Mouse (Mus musculus): ENCODE measurements around the gene Pop4. TPM values are rescaled to one million over a fixed set of nuclear protein-coding genes. Genes with fewer than 3 reads are reported as not detected.
"Not testable (repeated sequence)": the region's sequence is repeated elsewhere in the genome, so short reads cannot be mapped to it uniquely, and the experiment has no call there.

Pop4 gene
- total RNA-seq (2021), result 10 to 100 TPM; 11.7 to 12.5 TPM

DNA sequence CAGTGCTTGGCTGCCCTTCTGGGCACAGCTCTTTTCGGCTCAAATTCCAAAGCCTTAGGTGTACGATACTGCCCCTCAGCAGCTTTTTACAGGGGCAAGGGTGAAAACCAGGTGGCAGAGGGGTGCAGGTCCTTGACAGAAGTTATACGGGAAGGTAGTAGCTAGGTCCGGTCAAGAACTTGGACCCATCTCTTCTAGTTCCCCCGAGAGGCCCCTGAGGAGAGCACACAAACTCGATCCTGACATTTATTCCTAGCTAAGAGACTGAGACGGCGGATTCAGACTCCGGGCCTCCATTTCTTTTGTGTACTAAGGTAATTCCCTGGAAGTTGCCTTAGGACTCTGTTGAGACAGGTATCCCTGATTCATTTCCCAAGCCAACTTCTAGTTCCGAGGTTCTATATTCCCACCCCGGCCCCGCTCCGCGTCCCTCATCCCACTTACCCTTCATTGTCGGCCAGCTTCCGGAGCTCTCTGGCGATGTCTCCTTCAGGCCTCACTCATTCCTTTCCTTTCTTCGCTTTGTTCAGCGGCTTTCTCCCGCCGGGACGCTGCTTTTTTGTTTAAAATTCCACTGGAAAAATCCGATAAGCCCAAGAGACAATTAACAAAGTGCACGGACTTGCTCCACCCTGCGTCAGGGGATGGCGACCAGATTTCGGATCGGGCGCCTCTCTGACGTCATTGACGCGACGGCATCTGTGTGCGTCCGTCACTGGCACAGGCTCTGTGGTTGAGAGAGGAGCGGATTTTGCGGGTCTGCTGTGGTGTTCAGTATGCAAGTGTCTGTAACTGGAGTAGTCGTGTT is at the start of gene Pop4:
Gene Pop4, minus strand, starts transcription at position 721 of the 808 bp plus-strand sequence.
- peak; percentile 80 for DNase-seq (ENCODE audit: low spot score)
- intact Hi-C loops (cut with DNase I), result loop anchor here (2.0 kb wide), 1 partner anchor 44 kb away; no protein-coding TSS in a partner anchor

DNA sequence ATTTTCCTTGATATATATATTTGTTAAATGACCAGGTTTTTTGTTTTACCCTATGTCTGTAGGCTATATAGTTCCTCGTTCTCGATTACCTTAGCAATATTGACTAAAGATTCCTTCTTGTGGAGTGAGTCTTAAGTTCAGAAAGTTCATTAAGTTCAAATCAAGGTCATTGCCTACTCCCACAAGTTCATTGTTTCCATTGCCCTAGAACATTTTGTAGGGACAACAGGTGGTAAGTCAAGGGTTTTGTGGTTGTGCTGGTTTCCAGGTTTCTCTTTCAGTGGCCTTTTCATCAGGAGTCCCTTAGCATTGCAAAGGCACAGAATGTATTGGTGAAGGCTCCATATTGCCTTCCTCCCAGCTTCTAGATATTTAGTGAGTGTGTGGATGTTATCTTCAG is 49.4 kb upstream of the Pop4 start:
- intact Hi-C loops (cut with DNase I), result no loop called here
- no peak for DNase-seq (ENCODE audit: low spot score)

DNA sequence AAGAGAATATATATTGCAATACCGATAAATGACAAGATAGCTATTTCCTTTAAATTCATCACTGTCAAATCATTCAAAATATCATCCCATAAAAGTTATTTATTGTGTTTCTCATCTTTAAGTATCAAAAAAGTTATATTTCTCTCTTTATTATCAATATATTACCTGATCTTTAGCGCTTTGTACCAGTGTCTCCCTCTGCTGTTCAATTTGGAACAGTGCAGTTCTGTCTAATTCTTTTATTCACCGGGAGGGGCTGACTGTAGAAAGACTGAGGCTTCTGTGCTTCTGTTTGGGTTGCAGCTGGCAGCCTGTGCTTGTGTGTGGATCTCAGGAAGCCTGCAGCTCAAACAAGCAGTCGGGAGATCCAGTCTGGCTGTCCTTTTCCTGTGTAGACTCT is 11.0 kb upstream of the Pop4 start:
- intact Hi-C loops (cut with DNase I); DNase-seq (ENCODE audit: low spot score): not testable (repeated sequence)

DNA sequence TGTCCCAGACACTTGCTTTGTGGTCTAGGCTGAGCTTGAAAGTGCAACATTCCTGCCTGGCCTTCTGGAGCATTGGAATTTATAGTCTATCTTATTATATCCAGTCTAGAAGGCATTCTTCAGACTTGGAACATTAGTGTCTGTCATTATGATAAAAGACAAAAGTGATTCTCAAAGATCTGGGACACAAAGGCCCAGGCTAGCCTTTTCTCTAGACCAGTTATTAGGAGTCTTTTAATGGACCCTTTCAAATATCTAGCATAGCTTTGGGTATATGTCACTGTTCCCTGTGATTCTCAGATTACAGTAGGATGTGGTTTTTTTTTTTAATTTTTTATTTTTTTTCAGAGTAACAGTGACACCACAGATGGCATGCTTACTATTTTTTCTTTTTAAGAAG is 1.3 kb upstream of the Pop4 start:
- no peak for DNase-seq (ENCODE audit: low spot score)
- intact Hi-C loops (cut with DNase I), result no loop called here

DNA sequence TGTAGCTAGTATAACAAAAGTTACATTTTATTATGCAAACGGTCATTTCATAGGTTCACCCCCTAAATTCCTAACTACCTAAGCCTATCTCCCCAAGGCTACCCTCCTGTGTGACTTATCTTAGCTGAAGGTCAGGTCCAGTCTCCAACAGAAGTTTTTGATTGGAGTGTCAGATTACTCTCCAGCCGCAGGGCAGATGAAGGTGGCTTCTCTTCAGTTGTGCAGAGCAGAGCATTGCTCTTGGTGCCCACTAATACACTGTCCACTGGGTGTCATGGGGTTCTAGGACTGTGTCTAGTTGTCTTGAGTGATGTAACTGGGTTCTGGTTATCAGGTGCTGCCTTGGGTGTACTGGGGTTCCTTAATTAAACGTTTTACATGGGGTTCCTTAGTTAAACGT is 636 bp upstream of the Pop4 start:
- no peak for DNase-seq (ENCODE audit: low spot score)
- intact Hi-C loops (cut with DNase I), result loop anchor here (2.0 kb wide), 1 partner anchor 45 kb away; no protein-coding TSS in a partner anchor

DNA sequence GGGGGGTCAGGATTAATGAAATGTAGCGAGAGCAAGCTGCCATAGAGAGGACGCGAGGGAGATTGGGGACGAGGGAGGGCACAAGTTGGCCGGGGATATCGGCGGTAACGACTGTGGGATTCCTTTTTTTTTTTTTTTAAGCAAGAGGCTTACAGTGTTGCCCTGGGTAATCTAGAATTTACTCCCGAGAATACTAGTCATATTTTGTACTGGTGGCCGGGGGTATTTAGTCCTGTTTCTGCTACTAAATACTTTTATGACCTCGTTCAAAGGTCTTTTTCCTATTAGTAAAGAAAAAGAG is 238 bp upstream of the Pop4 start:
- intact Hi-C loops (cut with DNase I), result loop anchor here (2.0 kb wide), 1 partner anchor 45 kb away; no protein-coding TSS in a partner anchor
- no peak for DNase-seq (ENCODE audit: low spot score)

- DNase-seq (ENCODE audit: low spot score), result no peak
- intact Hi-C loops (cut with DNase I), result loop anchor here (2.0 to 5.0 kb wide), 2 partner anchors 65 to 84 kb away; partner anchors contain the start of gene 1600014C10Rik
Measured at GRCm38 (mm10) chr7:38267006-38267680, 4.1 kb downstream of the Pop4 start.

DNA sequence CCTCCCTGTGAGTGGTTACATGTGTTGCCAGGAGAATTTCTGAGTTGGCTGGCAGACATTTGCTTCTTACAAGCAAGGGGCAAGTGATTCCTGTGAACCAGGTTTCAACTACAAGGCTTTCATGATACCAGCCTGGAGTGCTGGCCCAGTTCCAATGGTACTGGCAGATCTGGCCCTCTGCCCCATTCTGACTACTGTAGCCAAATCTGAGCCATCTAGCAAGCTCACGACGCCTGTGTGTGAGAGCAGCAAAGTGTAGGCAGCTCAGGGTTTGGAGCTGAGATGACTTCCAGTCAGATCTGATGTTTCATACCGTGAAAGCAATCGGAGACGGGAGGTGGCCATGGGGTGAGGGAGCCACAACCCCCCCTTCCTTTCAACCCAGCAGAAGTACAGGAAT is 8.8 kb downstream of the Pop4 start:
- no peak for DNase-seq (ENCODE audit: low spot score)
- intact Hi-C loops (cut with DNase I), result no loop called here

- intact Hi-C loops (cut with DNase I), result no loop called here
- DNase-seq (ENCODE audit: low spot score), result no peak
Measured at GRCm38 (mm10) chr7:38259631-38260030, 11.6 kb downstream of the Pop4 start.

GRCm38 (mm10) chr7:38253441-38253840 is 17.8 kb downstream of the Pop4 start:
- intact Hi-C loops (cut with DNase I), result no loop called here
- DNase-seq (ENCODE audit: low spot score), result no peak

DNA sequence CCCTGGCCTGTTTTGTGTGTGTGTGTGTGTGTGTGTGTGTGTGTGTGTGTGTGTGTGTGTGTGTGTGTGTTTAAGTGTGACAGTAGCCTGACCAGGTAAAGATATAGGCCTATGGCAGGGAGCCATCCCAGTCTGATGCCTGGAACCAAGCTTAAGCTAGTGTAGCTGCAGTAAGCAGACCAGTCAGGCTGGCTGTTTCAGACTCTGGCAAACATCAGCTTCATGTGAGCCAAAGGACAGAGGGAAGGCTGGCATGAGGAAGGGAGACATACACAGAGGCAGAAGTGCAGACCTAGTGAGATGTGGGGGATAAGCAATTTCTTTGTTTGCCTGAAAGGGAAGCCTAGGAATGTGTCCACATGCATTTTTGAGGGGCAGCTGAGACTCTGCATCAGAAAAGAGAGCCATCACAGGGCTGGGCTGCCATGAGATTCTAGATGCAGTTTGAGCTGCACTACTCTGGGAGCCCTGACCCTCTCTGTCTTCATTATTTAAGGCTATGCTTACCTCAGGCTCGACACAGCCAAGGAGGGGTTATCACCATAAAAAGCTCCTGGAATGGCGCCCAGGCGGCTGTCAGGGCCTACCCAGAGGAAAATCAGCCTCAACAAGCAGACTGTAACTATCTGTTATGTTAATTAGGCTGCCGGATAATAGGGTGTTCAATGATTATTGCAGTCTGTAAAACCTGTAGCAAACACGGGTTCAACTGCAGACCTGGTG is 19.6 kb downstream of the Pop4 start:
- DNase-seq (ENCODE audit: low spot score), result no peak
- intact Hi-C loops (cut with DNase I), result no loop called here

DNA sequence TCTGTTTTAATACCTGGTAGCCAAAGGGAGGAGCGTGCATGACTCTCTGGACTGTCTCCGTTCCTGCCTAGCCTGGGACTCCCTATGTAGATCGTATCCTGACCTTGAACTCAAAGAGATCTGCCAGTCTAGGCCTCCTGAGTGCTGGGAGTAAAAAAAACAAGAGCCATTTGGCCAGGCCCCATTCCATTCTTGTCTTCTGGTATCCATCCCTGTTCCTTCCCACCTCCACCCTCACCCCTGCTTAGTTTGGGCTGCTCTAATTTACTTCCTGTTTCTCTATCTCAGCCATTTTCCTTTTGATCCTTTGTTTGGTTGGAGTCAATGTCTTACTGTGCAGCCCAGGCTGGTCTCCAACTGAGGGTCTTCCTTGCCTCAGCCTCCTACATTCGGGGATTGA is 28.8 kb downstream of the Pop4 start:
- no peak for DNase-seq (ENCODE audit: low spot score)
- intact Hi-C loops (cut with DNase I), result no loop called here

GRCm38 (mm10) chr7:38237140-38237539 is 34.1 kb downstream of the Pop4 start:
- no peak for DNase-seq (ENCODE audit: low spot score)
- intact Hi-C loops (cut with DNase I), result no loop called here

- intact Hi-C loops (cut with DNase I), result no loop called here
- DNase-seq (ENCODE audit: low spot score), result no peak
Measured at GRCm38 (mm10) chr7:38236400-38237105, 34.7 kb downstream of the Pop4 start.

DNA sequence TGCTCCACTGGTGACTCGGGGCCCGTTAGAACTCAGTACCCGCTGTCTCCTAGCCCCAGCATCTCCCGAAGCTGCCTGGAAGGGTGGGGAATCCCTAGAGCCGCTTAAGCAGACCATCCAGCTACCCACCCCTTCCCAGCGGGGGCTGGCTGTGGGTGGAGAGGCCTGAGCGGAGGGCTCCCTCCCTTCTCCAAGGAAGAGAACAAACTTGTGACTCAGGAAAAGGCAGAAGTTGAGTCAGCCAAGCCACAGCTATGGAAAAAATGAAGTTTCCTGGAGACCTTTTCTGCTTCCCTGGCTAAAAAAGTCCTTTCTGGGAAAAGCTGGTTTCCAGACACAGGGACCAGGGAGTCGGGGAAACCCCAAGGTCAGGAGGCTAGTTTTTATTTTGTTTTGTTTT is 40.9 kb downstream of the Pop4 start:
- intact Hi-C loops (cut with DNase I), result no loop called here

GRCm38 (mm10) chr7:38228329-38228728 is 42.9 kb downstream of the Pop4 start:
- DNase-seq (ENCODE audit: low spot score), result no peak
- intact Hi-C loops (cut with DNase I), result loop anchor here (2.0 kb wide), 1 partner anchor 46 kb away; the partner anchor contains the start of gene 1600014C10Rik

More for the DNA sequence above, 40.9 kb downstream of the Pop4 start:
- peak; percentile 63 for DNase-seq (ENCODE audit: low spot score)

DNA sequence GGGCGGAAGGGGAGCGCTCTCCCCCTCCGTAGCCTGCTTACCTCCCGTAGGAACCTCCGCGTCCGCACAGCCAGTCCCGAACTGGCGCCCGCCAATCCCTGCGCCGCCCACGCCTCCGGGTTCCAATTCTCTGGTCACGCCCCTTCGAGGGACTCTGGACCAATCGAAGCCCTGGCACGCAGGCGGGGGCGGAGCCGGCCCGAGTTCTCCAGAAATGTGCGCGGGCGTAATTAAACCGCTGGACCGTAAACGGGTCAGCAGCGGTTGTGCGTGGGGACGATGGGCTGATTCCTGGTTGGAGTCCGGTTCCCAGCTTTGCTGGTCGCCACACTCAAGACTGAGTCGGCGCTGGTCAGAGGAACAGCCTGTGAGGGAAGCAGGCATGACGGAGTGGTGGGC is 43.3 kb downstream of the Pop4 start, which contains the start of gene Plekhf1:
Gene Plekhf1, minus strand, starts transcription at position 117 of the 399 bp plus-strand sequence.
- intact Hi-C loops (cut with DNase I), result loop anchor here (2.0 kb wide), 2 partner anchors 43 to 45 kb away; partner anchors contain the start of genes 1600014C10Rik and Pop4
- peak; percentile 92 for DNase-seq (ENCODE audit: low spot score)

GRCm38 (mm10) chr7:38227181-38227899 is 43.9 kb downstream of the Pop4 start:
- peak; percentile 86 for DNase-seq (ENCODE audit: low spot score)
- intact Hi-C loops (cut with DNase I), result loop anchor here (2.0 kb wide), 1 partner anchor 43 kb away; the partner anchor contains the start of gene Pop4

DNA sequence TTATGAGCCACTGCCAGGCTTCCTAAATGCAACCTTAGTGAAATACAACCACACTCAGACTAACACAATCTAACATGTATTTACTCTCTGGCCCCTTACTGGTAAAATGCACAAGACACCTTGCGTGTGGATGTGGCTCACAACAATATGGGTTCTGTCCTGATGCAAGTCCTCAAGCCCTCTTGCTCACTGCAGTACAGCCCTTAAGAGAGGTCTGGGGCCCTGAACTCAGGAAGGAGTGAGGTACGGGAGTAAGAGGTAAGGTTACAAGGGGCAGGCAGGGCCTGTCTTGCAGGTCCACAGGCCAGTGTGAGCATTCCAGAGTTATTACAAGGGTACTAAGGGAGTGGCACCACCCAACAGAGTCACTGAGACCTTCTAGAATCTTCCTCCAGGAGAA is 45.0 kb downstream of the Pop4 start:
- intact Hi-C loops (cut with DNase I), result loop anchor here (2.0 kb wide), 1 partner anchor 45 kb away; the partner anchor contains the start of gene Pop4
- no peak for DNase-seq (ENCODE audit: low spot score)
